In the genomic region with DNA sequence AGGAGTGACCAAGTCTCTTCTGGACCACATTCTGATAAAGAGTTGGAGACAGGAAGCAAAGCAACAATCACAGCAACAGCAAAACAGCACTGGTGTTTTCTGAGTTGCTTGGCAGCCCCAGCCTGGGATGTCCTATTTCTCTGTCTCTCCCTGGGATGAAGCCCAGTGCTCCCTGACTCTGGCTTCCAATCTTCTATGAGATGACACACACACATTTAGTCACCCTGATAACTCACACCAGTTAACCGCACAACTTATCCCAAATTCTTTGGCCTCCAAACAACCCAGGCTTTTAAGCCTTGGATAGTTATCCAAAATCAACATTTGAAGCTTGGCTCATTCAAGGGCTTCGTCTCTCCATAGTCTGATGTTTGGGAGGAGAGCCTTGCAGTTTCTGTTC, we compare ENCODE assay signal across 15 mouse cellular contexts. TPM values are rescaled to one million over a fixed set of nuclear protein-coding genes. Genes with fewer than 3 reads are reported as not detected.
DNase-seq lines count a peak whose midpoint lies in the region; ATAC-seq and TF ChIP-seq lines count a peak whose summit lies in the region.
"Had no signal": no experiment of that assay in that cellular context is flagged by ENCODE, and none has a peak within 500 bp of the region (broad histone marks: within the 10 kb centered on the region; RNA-seq: fewer than 3 reads in every experiment).

No protein-coding gene starts in this region.

- no peak overlapping the region for H3K27ac ChIP-seq in kidney, postnatal 0 days
- H3K27ac ChIP-seq: embryonic facial prominence, embryonic 12.5 days; hindbrain, postnatal 0 days; liver, embryonic 12.5 days; macrophage; neural tube, embryonic 15.5 days had no signal

- no peaks in the 10 kb centered on the region for H3K36me3 ChIP-seq in kidney, postnatal 0 days (ENCODE audit: insufficient read depth, low read length)
- H3K36me3 ChIP-seq: embryonic facial prominence, embryonic 12.5 days; liver, embryonic 12.5 days; neural tube, embryonic 15.5 days had no signal

- ATAC-seq in kidney, postnatal 0 days (replicated peaks; ENCODE audit: low FRiP score, low read depth), result no peak
- ATAC-seq: forebrain, embryonic 14.5 days; hindbrain, postnatal 0 days; liver, embryonic 12.5 days had no signal

- H3K4me3 ChIP-seq in kidney, postnatal 0 days (replicated peaks; ENCODE audit: low read depth, low read length), result no peak overlapping the region
- H3K4me3 ChIP-seq: embryonic facial prominence, embryonic 12.5 days; liver, embryonic 12.5 days; neural tube, embryonic 15.5 days had no signal

- intact Hi-C loops in gastrocnemius, postnatal 14 days (cut with DNase I; ENCODE audit: low total_unique reads), result no loop called here
- intact Hi-C loops in heart, postnatal 25 days (cut with DNase I), result no loop called here

- no peaks in the 10 kb centered on the region for H3K27me3 ChIP-seq in kidney, postnatal 0 days (ENCODE audit: insufficient read depth, low read length)
- H3K27me3 ChIP-seq: embryonic facial prominence, embryonic 12.5 days; liver, embryonic 12.5 days; neural tube, embryonic 15.5 days had no signal

- DNase-seq in kidney, postnatal 0 days (ENCODE audit: low spot score), result peak; percentile 42
- no peak for DNase-seq in kidney, adult 8-10 months
- DNase-seq in adipocyte (ENCODE audit: low spot score), result peak; percentile 75
- peak; percentile 56 for DNase-seq in gastrocnemius, postnatal 14 days
- DNase-seq in heart, postnatal 25 days (ENCODE audit: low spot score), result peak; percentile 61
- no peak for DNase-seq in layer of hippocampus, adult 8-10 months (ENCODE audit: low spot score in 2 of 2)
- no peak for DNase-seq in thymus, postnatal 10 days (ENCODE audit: low spot score in 2 of 2)
- DNase-seq in right cerebral cortex, postnatal 25 days, result no peak
- DNase-seq: cerebellum, adult 9-11 months had no signal

- H3K9ac ChIP-seq in kidney, postnatal 0 days (ENCODE audit: low read depth, low read length), result no peak overlapping the region
- H3K9ac ChIP-seq: embryonic facial prominence, embryonic 12.5 days; liver, embryonic 12.5 days; neural tube, embryonic 15.5 days had no signal

- no peak overlapping the region for H3K4me2 ChIP-seq in kidney, postnatal 0 days (ENCODE audit: low read length)
- H3K4me2 ChIP-seq: embryonic facial prominence, embryonic 12.5 days; liver, embryonic 12.5 days; neural tube, embryonic 15.5 days had no signal

- no peaks in the 10 kb centered on the region for H3K9me3 ChIP-seq in kidney, postnatal 0 days (replicated peaks; ENCODE audit: low read length)
- H3K9me3 ChIP-seq: embryonic facial prominence, embryonic 12.5 days; liver, embryonic 12.5 days; neural tube, embryonic 15.5 days had no signal

- no peaks in the 10 kb centered on the region for H3K4me1 ChIP-seq in kidney, postnatal 0 days (replicated peaks; ENCODE audit: insufficient read depth, low read length)
- H3K4me1 ChIP-seq: embryonic facial prominence, embryonic 12.5 days; liver, embryonic 12.5 days had no signal

- WGBS in kidney, postnatal 0 days, result 65% methylated on average over 2 of the region's 2 CpGs

- no peak for TF ChIP-seq CTCF in kidney, postnatal 0 days (IDR thresholded peaks at IDR 0.05; ENCODE audit: low read depth)

RNA-seq across cellular contexts. Expression of gene Dpt, which starts 12.9 kb away (rescaled TPM):
- polyA plus RNA-seq in kidney, postnatal 0 days (2015; fragmentation: Nextera tagmentation; extraction: Ambion mirVana), result 2.3 and 3.5 TPM in 2 replicates
- 10 to 100 TPM; 73.4 to 96.4 TPM for total RNA-seq in gastrocnemius, postnatal 14 days (2021)
- total RNA-seq in heart, postnatal 25 days (2021), result 100 to 1,000 TPM; 116 to 125 TPM
- under 1 TPM in 3 of 4 experiments, not detected in 1; 0.22 to 0.35 (median 0.25) TPM for total RNA-seq in layer of hippocampus, adult 8-10 months (2022)
- polyA plus RNA-seq: forebrain, embryonic 14.5 days; liver, embryonic 12.5 days; macrophage had no signal

Comparison
In these comparisons a context has a peak if more than half of its experiments do, and no peak if none do; other contexts are left out.
1. DNase-seq: peak in kidney, postnatal 0 days (single experiment), adipocyte (single experiment), gastrocnemius, postnatal 14 days (single experiment) and heart, postnatal 25 days (single experiment); none in kidney, adult 8-10 months (0 of 2), layer of hippocampus, adult 8-10 months (0 of 2), thymus, postnatal 10 days (0 of 2) and right cerebral cortex, postnatal 25 days (single experiment).
2. RNA of gene Dpt, which starts 12.9 kb away (total RNA-seq): 116 to 125 TPM in heart, postnatal 25 days and 73.4 to 96.4 TPM in gastrocnemius, postnatal 14 days; 0.22 to 0.35 TPM in layer of hippocampus, adult 8-10 months; every median in the first group is over 10 times any median in the second.